Mouse (Mus musculus) ES-E14 (cell line): ENCODE data around the gene Avil.

Source experiments
- CHD2 ChIP-seq: IDR thresholded peaks from 2 replicates; pipeline ENCODE4 v1.6.1; 2014; ENCODE audit warnings: mild to moderate bottlenecking, low read depth, low read length, inconsistent platforms
- HCFC1 ChIP-seq: IDR thresholded peaks from 2 replicates; pipeline ENCODE4 v1.6.1; 2012; ENCODE audit warnings: low read length, inconsistent platforms, borderline replicate concordance; ENCODE audit not compliant: insufficient read depth
- MAFK ChIP-seq: IDR thresholded peaks from 2 replicates; pipeline ENCODE4 v1.6.1; 2014; ENCODE audit warnings: mild to moderate bottlenecking, low read depth, low read length, inconsistent platforms; ENCODE audit not compliant: insufficient read depth
- ZC3H11A ChIP-seq: IDR thresholded peaks from 2 replicates; pipeline ENCODE4 v1.6.1; 2012; ENCODE audit warnings: low read depth, mild to moderate bottlenecking, inconsistent platforms, low read length, borderline replicate concordance
- ZNF384 ChIP-seq: IDR thresholded peaks from 2 replicates; pipeline ENCODE4 v1.6.1; 2012; ENCODE audit warnings: low read depth, low read length, inconsistent platforms

DNA sequence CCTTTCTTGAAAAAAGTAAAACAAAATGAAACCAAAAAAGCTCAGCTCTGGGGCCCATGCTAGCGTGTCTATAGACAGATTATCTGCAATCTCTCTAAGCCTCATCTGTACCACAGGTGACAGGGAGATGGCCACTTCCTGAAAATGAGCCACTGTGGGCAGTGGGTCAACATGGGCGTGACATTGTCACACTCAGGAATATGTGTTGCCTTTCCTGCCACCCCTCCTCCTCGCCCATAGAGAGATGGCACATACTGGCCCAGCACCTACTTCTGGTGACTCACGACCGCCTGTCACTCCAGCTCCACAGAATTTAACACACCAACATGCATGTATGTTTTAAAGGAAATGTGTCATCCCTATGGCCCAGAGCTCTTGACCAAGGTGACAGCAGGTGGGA lies 2.3 kb downstream of the Avil start:
- TF ChIP-seq MAFK (no peak), HCFC1 (no peak), ZC3H11A (no peak), CHD2 (no peak), ZNF384 (no peak)
